Comparison of ENCODE assay signal across 18 mouse cellular contexts in genomic region chr9:115507131-115507689, GRCm38 (mm10).
DNase-seq lines count a peak whose midpoint lies in the region; ATAC-seq and TF ChIP-seq lines count a peak whose summit lies in the region.
"Had no signal": no experiment of that assay in that cellular context is flagged by ENCODE, and none has a peak within 500 bp of the region (broad histone marks: within the 10 kb centered on the region; RNA-seq: fewer than 3 reads in every experiment).

No protein-coding gene starts in this region.

- H3K27ac ChIP-seq in forebrain, embryonic 12.5 days, result no peak overlapping the region
- no peak overlapping the region for H3K27ac ChIP-seq in forebrain, embryonic 11.5 days (ENCODE audit: low read depth, low read length)
- H3K27ac ChIP-seq in midbrain, embryonic 15.5 days, result 0 out of 2 replicates have a peak overlapping the region, but pooled peaks have one; percentile 11
- no peak overlapping the region for H3K27ac ChIP-seq in midbrain, embryonic 11.5 days (ENCODE audit: low read depth, low read length)
- H3K27ac ChIP-seq in forebrain, embryonic 15.5 days (replicated peaks), result no peak overlapping the region
- no peak overlapping the region for H3K27ac ChIP-seq in thymus, adult 2 months (ENCODE audit: control insufficient read depth, insufficient read depth, low read length)
- H3K27ac ChIP-seq: embryonic facial prominence, embryonic 13.5 days; hindbrain, embryonic 10.5 days; hindbrain, embryonic 14.5 days; intestine, embryonic 15.5 days had no signal

- no peaks in the 10 kb centered on the region for H3K9me3 ChIP-seq in forebrain, embryonic 12.5 days
- no peaks in the 10 kb centered on the region for H3K9me3 ChIP-seq in forebrain, embryonic 11.5 days (ENCODE audit: control insufficient read depth, low read length)
- H3K9me3 ChIP-seq in midbrain, embryonic 15.5 days, result no peaks in the 10 kb centered on the region
- H3K9me3 ChIP-seq in midbrain, embryonic 11.5 days (ENCODE audit: control insufficient read depth, low read length), result no peaks in the 10 kb centered on the region
- no peaks in the 10 kb centered on the region for H3K9me3 ChIP-seq in forebrain, embryonic 15.5 days
- H3K9me3 ChIP-seq: embryonic facial prominence, embryonic 13.5 days; heart, embryonic 12.5 days; hindbrain, embryonic 10.5 days; intestine, embryonic 15.5 days had no signal

- no peak overlapping the region for H3K9ac ChIP-seq in forebrain, embryonic 12.5 days
- no peak overlapping the region for H3K9ac ChIP-seq in forebrain, embryonic 11.5 days (ENCODE audit: low read length)
- no peak overlapping the region for H3K9ac ChIP-seq in midbrain, embryonic 15.5 days
- H3K9ac ChIP-seq in midbrain, embryonic 11.5 days (ENCODE audit: low read length), result no peak overlapping the region
- no peak overlapping the region for H3K9ac ChIP-seq in forebrain, embryonic 15.5 days (replicated peaks)
- H3K9ac ChIP-seq: embryonic facial prominence, embryonic 13.5 days; heart, embryonic 12.5 days; hindbrain, embryonic 14.5 days; intestine, embryonic 15.5 days had no signal

- no peak for TF ChIP-seq CTCF in thymus, adult 2 months (IDR thresholded peaks at IDR 0.05; ENCODE audit: borderline replicate concordance, control insufficient read depth, extremely low read depth, insufficient read depth, low read length, poor library complexity)

- WGBS in forebrain, embryonic 12.5 days, result 32% methylated on average over 7 of the region's 7 CpGs
- WGBS in forebrain, embryonic 11.5 days, result 43% methylated on average over 7 of the region's 7 CpGs
- 50% methylated on average over 7 of the region's 7 CpGs for WGBS in midbrain, embryonic 15.5 days
- WGBS in midbrain, embryonic 11.5 days, result 66% methylated on average over 7 of the region's 7 CpGs
- 18% methylated on average over 7 of the region's 7 CpGs for WGBS in forebrain, embryonic 15.5 days
- WGBS in thymus, adult 2 months, result 92% methylated on average over 7 of the region's 7 CpGs

- no peaks in the 10 kb centered on the region for H3K27me3 ChIP-seq in forebrain, embryonic 12.5 days
- H3K27me3 ChIP-seq in forebrain, embryonic 11.5 days (ENCODE audit: control insufficient read depth, insufficient read depth, low read length), result no peaks in the 10 kb centered on the region
- H3K27me3 ChIP-seq in midbrain, embryonic 15.5 days (replicated peaks), result no peaks in the 10 kb centered on the region
- no peaks in the 10 kb centered on the region for H3K27me3 ChIP-seq in midbrain, embryonic 11.5 days (ENCODE audit: control insufficient read depth, insufficient read depth, low read length)
- no peaks in the 10 kb centered on the region for H3K27me3 ChIP-seq in forebrain, embryonic 15.5 days
- H3K27me3 ChIP-seq in thymus, adult 2 months (ENCODE audit: control insufficient read depth, insufficient read depth, low read length), result no peaks in the 10 kb centered on the region
- H3K27me3 ChIP-seq: embryonic facial prominence, embryonic 13.5 days; heart, embryonic 12.5 days; intestine, embryonic 15.5 days had no signal

- peaks cover 6% of the 10 kb centered on the region; the same call in 1 of the 2 replicates for H3K4me1 ChIP-seq in forebrain, embryonic 12.5 days
- no peaks in the 10 kb centered on the region for H3K4me1 ChIP-seq in forebrain, embryonic 11.5 days (replicated peaks; ENCODE audit: control insufficient read depth, insufficient read depth, low read length)
- no peaks in the 10 kb centered on the region for H3K4me1 ChIP-seq in midbrain, embryonic 15.5 days
- H3K4me1 ChIP-seq in midbrain, embryonic 11.5 days (ENCODE audit: control insufficient read depth, insufficient read depth, low read length), result no peaks in the 10 kb centered on the region
- H3K4me1 ChIP-seq in forebrain, embryonic 15.5 days, result peaks cover 8% of the 10 kb centered on the region
- no peaks in the 10 kb centered on the region for H3K4me1 ChIP-seq in thymus, adult 2 months (replicated peaks; ENCODE audit: control insufficient read depth, insufficient read depth, low read length)
- H3K4me1 ChIP-seq: heart, embryonic 12.5 days; hindbrain, embryonic 10.5 days; intestine, embryonic 15.5 days had no signal

- peak; percentile 46; the same call in 1 of the 2 replicates for ATAC-seq in forebrain, embryonic 12.5 days (ENCODE audit: low FRiP score)
- no peak; the same call in 1 of the 2 replicates for ATAC-seq in forebrain, embryonic 11.5 days (replicated peaks; ENCODE audit: low FRiP score)
- peak; percentile 33; the same call in 1 of the 2 replicates for ATAC-seq in midbrain, embryonic 15.5 days (replicated peaks)
- ATAC-seq in midbrain, embryonic 11.5 days (ENCODE audit: low FRiP score), result no peak
- peak; percentile 58; the same call in 1 of the 2 replicates for ATAC-seq in forebrain, embryonic 15.5 days (replicated peaks)
- ATAC-seq: intestine, embryonic 15.5 days had no signal

- TF ChIP-seq POLR2A in thymus, adult 2 months (IDR thresholded peaks at IDR 0.05; ENCODE audit: control insufficient read depth, extremely low read depth, insufficient read depth, low read length, poor library complexity), result no peak

- H3K4me2 ChIP-seq in forebrain, embryonic 12.5 days, result no peak overlapping the region
- no peak overlapping the region for H3K4me2 ChIP-seq in forebrain, embryonic 11.5 days (ENCODE audit: low read depth, low read length, severe bottlenecking)
- H3K4me2 ChIP-seq in midbrain, embryonic 15.5 days, result no peak overlapping the region
- no peak overlapping the region for H3K4me2 ChIP-seq in midbrain, embryonic 11.5 days
- no peak overlapping the region for H3K4me2 ChIP-seq in forebrain, embryonic 15.5 days (replicated peaks)
- H3K4me2 ChIP-seq: embryonic facial prominence, embryonic 13.5 days; heart, embryonic 12.5 days; hindbrain, embryonic 14.5 days; intestine, embryonic 15.5 days had no signal

- no peaks in the 10 kb centered on the region for H3K36me3 ChIP-seq in forebrain, embryonic 12.5 days (replicated peaks)
- H3K36me3 ChIP-seq in forebrain, embryonic 11.5 days (ENCODE audit: control insufficient read depth, insufficient read depth, low read length), result no peaks in the 10 kb centered on the region
- no peaks in the 10 kb centered on the region for H3K36me3 ChIP-seq in midbrain, embryonic 15.5 days (replicated peaks)
- H3K36me3 ChIP-seq in midbrain, embryonic 11.5 days (ENCODE audit: control insufficient read depth, insufficient read depth, low read length), result no peaks in the 10 kb centered on the region
- H3K36me3 ChIP-seq in forebrain, embryonic 15.5 days, result no peaks in the 10 kb centered on the region
- H3K36me3 ChIP-seq in thymus, adult 2 months (ENCODE audit: control insufficient read depth, insufficient read depth, low read length), result no peaks in the 10 kb centered on the region
- H3K36me3 ChIP-seq: embryonic facial prominence, embryonic 13.5 days; heart, embryonic 12.5 days; hindbrain, embryonic 10.5 days; intestine, embryonic 15.5 days had no signal

- DNase-seq in forebrain, embryonic 11.5 days (ENCODE audit: low spot score), result no peak
- no peak for DNase-seq in midbrain, embryonic 11.5 days (ENCODE audit: low spot score, missing footprints)
- no peak for DNase-seq in thymus, adult 2 months
- DNase-seq in MN1 (ENCODE audit: low spot score), result no peak
- DNase-seq: adrenal gland, adult 8-10 months; adrenal gland, postnatal 36 days; cerebellum, adult 11 months; cerebellum, adult 8-10 months; cerebellum, postnatal 36 days; gastrocnemius, postnatal 14 days had no signal

- H3K4me3 ChIP-seq in forebrain, embryonic 12.5 days (replicated peaks), result no peak overlapping the region
- H3K4me3 ChIP-seq in forebrain, embryonic 11.5 days (ENCODE audit: low read depth, low read length), result no peak overlapping the region
- H3K4me3 ChIP-seq in midbrain, embryonic 15.5 days, result no peak overlapping the region
- H3K4me3 ChIP-seq in midbrain, embryonic 11.5 days (ENCODE audit: low read depth, low read length), result no peak overlapping the region
- no peak overlapping the region for H3K4me3 ChIP-seq in forebrain, embryonic 15.5 days
- H3K4me3 ChIP-seq in thymus, adult 2 months (ENCODE audit: control insufficient read depth, insufficient read depth, low read length), result no peak overlapping the region
- H3K4me3 ChIP-seq: embryonic facial prominence, embryonic 13.5 days; heart, embryonic 12.5 days; hindbrain, embryonic 10.5 days; intestine, embryonic 15.5 days had no signal

Comparison
In these comparisons a context has a peak if more than half of its experiments do, and no peak if none do; other contexts are left out.
1. ATAC-seq: peak in forebrain, embryonic 12.5 days (single experiment), midbrain, embryonic 15.5 days (single experiment) and forebrain, embryonic 15.5 days (single experiment); none in forebrain, embryonic 11.5 days (single experiment) and midbrain, embryonic 11.5 days (single experiment).